Mouse (Mus musculus): Measurements from ENCODE around the gene Tbc1d10a. TPM values are rescaled to one million over a fixed set of nuclear protein-coding genes. Genes with fewer than 3 reads are reported as not detected.

The Tbc1d10a gene
- polyA plus RNA-seq, 1 experiment from 2014 or later, result 22.4 TPM

GRCm38 (mm10) chr11:4223393-4224188 lies 37.0 kb downstream of the Tbc1d10a start:
- H3K9me3 ChIP-seq (ENCODE audit: control insufficient read depth, low read length), result no peaks in the 10 kb centered on the region
- peaks cover 3% of the 10 kb centered on the region; the same call in 1 of the 2 replicates for H3K4me1 ChIP-seq (replicated peaks; ENCODE audit: control insufficient read depth, insufficient read depth, low read length)
- H3K4me2 ChIP-seq (ENCODE audit: low read depth, low read length, severe bottlenecking), result no peak overlapping the region
- peaks cover 8% of the 10 kb centered on the region for H3K27me3 ChIP-seq (ENCODE audit: control insufficient read depth, insufficient read depth, low read length)
- H3K4me3 ChIP-seq (ENCODE audit: low read depth, low read length), result no peak overlapping the region
- no peak for ATAC-seq (replicated peaks; ENCODE audit: low FRiP score)
- no peak overlapping the region for H3K9ac ChIP-seq (ENCODE audit: low read length)
- no peak for DNase-seq (ENCODE audit: low spot score)
- 37% methylated on average over 5 of the region's 7 CpGs for WGBS
- no peak overlapping the region for H3K27ac ChIP-seq (ENCODE audit: low read depth, low read length)
- no peaks in the 10 kb centered on the region for H3K36me3 ChIP-seq (ENCODE audit: control insufficient read depth, insufficient read depth, low read length)

- Histone ChIP-seq H3K4me2 (ENCODE audit: low read depth, low read length, severe bottlenecking) (no peak overlapping the region), H3K36me3 (ENCODE audit: control insufficient read depth, insufficient read depth, low read length) (no peaks in the 10 kb centered on the region), H3K9me3 (ENCODE audit: control insufficient read depth, low read length) (no peaks in the 10 kb centered on the region), H3K4me1 (replicated peaks; ENCODE audit: control insufficient read depth, insufficient read depth, low read length) (no peaks in the 10 kb centered on the region), H3K27me3 (ENCODE audit: control insufficient read depth, insufficient read depth, low read length) (peaks cover 2% of the 10 kb centered on the region; the same call in 1 of the 2 replicates), H3K4me3 (ENCODE audit: low read depth, low read length) (no peak overlapping the region), H3K9ac (ENCODE audit: low read length) (no peak overlapping the region), H3K27ac (ENCODE audit: low read depth, low read length) (no peak overlapping the region)
- WGBS, result 57% methylated on average over 2 of the region's 2 CpGs
- ATAC-seq (replicated peaks; ENCODE audit: low FRiP score) (no peak), DNase-seq (ENCODE audit: low spot score) (no peak)
Measured at GRCm38 (mm10) chr11:4224223-4224622, 37.6 kb downstream of the Tbc1d10a start.

GRCm38 (mm10) chr11:4226569-4227325 lies 40.2 kb downstream of the Tbc1d10a start:
- Histone ChIP-seq H3K36me3 (ENCODE audit: control insufficient read depth, insufficient read depth, low read length) (no peaks in the 10 kb centered on the region), H3K9me3 (ENCODE audit: control insufficient read depth, low read length) (no peaks in the 10 kb centered on the region), H3K4me1 (replicated peaks; ENCODE audit: control insufficient read depth, insufficient read depth, low read length) (no peaks in the 10 kb centered on the region), H3K27ac (ENCODE audit: low read depth, low read length) (no peak overlapping the region), H3K4me3 (ENCODE audit: low read depth, low read length) (no peak overlapping the region), H3K9ac (ENCODE audit: low read length) (no peak overlapping the region), H3K27me3 (ENCODE audit: control insufficient read depth, insufficient read depth, low read length) (no peaks in the 10 kb centered on the region), H3K4me2 (ENCODE audit: low read depth, low read length, severe bottlenecking) (no peak overlapping the region)
- 83% methylated on average over 5 of the region's 5 CpGs for WGBS
- ATAC-seq (replicated peaks; ENCODE audit: low FRiP score) (no peak), DNase-seq (ENCODE audit: low spot score) (no peak)

GRCm38 (mm10) chr11:4228463-4228862 lies 41.9 kb downstream of the Tbc1d10a start:
- no peak overlapping the region for H3K9ac ChIP-seq (ENCODE audit: low read length)
- no peak overlapping the region for H3K4me2 ChIP-seq (ENCODE audit: low read depth, low read length, severe bottlenecking)
- ATAC-seq (replicated peaks; ENCODE audit: low FRiP score) (no peak), DNase-seq (ENCODE audit: low spot score) (no peak)
- no peaks in the 10 kb centered on the region for H3K4me1 ChIP-seq (replicated peaks; ENCODE audit: control insufficient read depth, insufficient read depth, low read length)
- no peaks in the 10 kb centered on the region for H3K27me3 ChIP-seq (ENCODE audit: control insufficient read depth, insufficient read depth, low read length)
- H3K4me3 ChIP-seq (ENCODE audit: low read depth, low read length), result no peak overlapping the region
- no peaks in the 10 kb centered on the region for H3K36me3 ChIP-seq (ENCODE audit: control insufficient read depth, insufficient read depth, low read length)
- no peak overlapping the region for H3K27ac ChIP-seq (ENCODE audit: low read depth, low read length)
- H3K9me3 ChIP-seq (ENCODE audit: control insufficient read depth, low read length), result no peaks in the 10 kb centered on the region
- WGBS, result 62% methylated on average over 8 of the region's 8 CpGs

GRCm38 (mm10) chr11:4229841-4230240 lies 43.3 kb downstream of the Tbc1d10a start:
- Histone ChIP-seq H3K27ac (ENCODE audit: low read depth, low read length) (no peak overlapping the region), H3K9me3 (ENCODE audit: control insufficient read depth, low read length) (no peaks in the 10 kb centered on the region), H3K4me1 (replicated peaks; ENCODE audit: control insufficient read depth, insufficient read depth, low read length) (no peaks in the 10 kb centered on the region), H3K36me3 (ENCODE audit: control insufficient read depth, insufficient read depth, low read length) (no peaks in the 10 kb centered on the region), H3K27me3 (ENCODE audit: control insufficient read depth, insufficient read depth, low read length) (no peaks in the 10 kb centered on the region), H3K4me3 (ENCODE audit: low read depth, low read length) (no peak overlapping the region), H3K4me2 (ENCODE audit: low read depth, low read length, severe bottlenecking) (no peak overlapping the region), H3K9ac (ENCODE audit: low read length) (no peak overlapping the region)
- ATAC-seq (replicated peaks; ENCODE audit: low FRiP score) (no peak), DNase-seq (ENCODE audit: low spot score) (no peak)
- WGBS, result 65% methylated on average over 4 of the region's 4 CpGs

- ATAC-seq (replicated peaks; ENCODE audit: low FRiP score) (no peak), DNase-seq (ENCODE audit: low spot score) (no peak)
- Histone ChIP-seq H3K9ac (ENCODE audit: low read length) (no peak overlapping the region), H3K27ac (ENCODE audit: low read depth, low read length) (no peak overlapping the region), H3K4me3 (ENCODE audit: low read depth, low read length) (no peak overlapping the region), H3K36me3 (ENCODE audit: control insufficient read depth, insufficient read depth, low read length) (no peaks in the 10 kb centered on the region), H3K4me1 (replicated peaks; ENCODE audit: control insufficient read depth, insufficient read depth, low read length) (no peaks in the 10 kb centered on the region), H3K9me3 (ENCODE audit: control insufficient read depth, low read length) (no peaks in the 10 kb centered on the region), H3K27me3 (ENCODE audit: control insufficient read depth, insufficient read depth, low read length) (no peaks in the 10 kb centered on the region), H3K4me2 (ENCODE audit: low read depth, low read length, severe bottlenecking) (no peak overlapping the region)
- 89% methylated on average over 2 of the region's 2 CpGs for WGBS
Measured at GRCm38 (mm10) chr11:4231435-4231834, 44.8 kb downstream of the Tbc1d10a start.

GRCm38 (mm10) chr11:4232644-4233043 lies 46.1 kb downstream of the Tbc1d10a start:
- Histone ChIP-seq H3K27me3 (ENCODE audit: control insufficient read depth, insufficient read depth, low read length) (no peaks in the 10 kb centered on the region), H3K4me2 (ENCODE audit: low read depth, low read length, severe bottlenecking) (no peak overlapping the region), H3K27ac (ENCODE audit: low read depth, low read length) (no peak overlapping the region), H3K4me3 (ENCODE audit: low read depth, low read length) (no peak overlapping the region), H3K36me3 (ENCODE audit: control insufficient read depth, insufficient read depth, low read length) (no peaks in the 10 kb centered on the region), H3K4me1 (replicated peaks; ENCODE audit: control insufficient read depth, insufficient read depth, low read length) (no peaks in the 10 kb centered on the region), H3K9me3 (ENCODE audit: control insufficient read depth, low read length) (no peaks in the 10 kb centered on the region), H3K9ac (ENCODE audit: low read length) (no peak overlapping the region)
- WGBS, result 72% methylated on average over 12 of the region's 12 CpGs
- ATAC-seq (replicated peaks; ENCODE audit: low FRiP score) (no peak), DNase-seq (ENCODE audit: low spot score) (no peak)

- no peaks in the 10 kb centered on the region for H3K27me3 ChIP-seq (ENCODE audit: control insufficient read depth, insufficient read depth, low read length)
- no peaks in the 10 kb centered on the region for H3K4me1 ChIP-seq (replicated peaks; ENCODE audit: control insufficient read depth, insufficient read depth, low read length)
- no peak overlapping the region for H3K9ac ChIP-seq (ENCODE audit: low read length)
- H3K27ac ChIP-seq (ENCODE audit: low read depth, low read length), result no peak overlapping the region
- no peak overlapping the region for H3K4me2 ChIP-seq (ENCODE audit: low read depth, low read length, severe bottlenecking)
- ATAC-seq (replicated peaks; ENCODE audit: low FRiP score) (no peak), DNase-seq (ENCODE audit: low spot score) (no peak)
- WGBS, result 91% methylated on average over 6 of the region's 6 CpGs
- H3K4me3 ChIP-seq (ENCODE audit: low read depth, low read length), result no peak overlapping the region
- no peaks in the 10 kb centered on the region for H3K9me3 ChIP-seq (ENCODE audit: control insufficient read depth, low read length)
- no peaks in the 10 kb centered on the region for H3K36me3 ChIP-seq (ENCODE audit: control insufficient read depth, insufficient read depth, low read length)
Measured at GRCm38 (mm10) chr11:4235052-4235655, 48.6 kb downstream of the Tbc1d10a start.

Data from forebrain, embryonic 11.5 days (tissue).